Mouse (Mus musculus) E14TG2a.4 (cell line): ENCODE measurements around the gene Afp.

Experiments
- CTCF ChIP-seq: conservative IDR thresholded peaks from 2 replicates; pipeline ENCODE4 v1.5.1; 2014; ENCODE audit warnings: low read length
- NANOG ChIP-seq: IDR thresholded peaks from 2 replicates; pipeline ENCODE4 v1.6.1; 2014; ENCODE audit warnings: borderline replicate concordance, low read length, mixed read lengths

GRCm38 (mm10) chr5:90449961-90450360, 40.6 kb upstream of the Afp start:
- TF ChIP-seq CTCF = no peak
- TF ChIP-seq NANOG = no peak
